Mouse (Mus musculus) frontal cortex, postnatal 25 days (tissue): ENCODE measurements around the gene Lmtk3.

Experiments
- DNase-seq, 2 experiments: peaks; one replicate each; pipeline ENCODE4 v3.0.0; 2022; ENCODE audit warnings: low spot score in 2 of 2

Gene Lmtk3

GRCm38 (mm10) chr7:45809276-45810075 lies 25.9 kb downstream of the Lmtk3 start:
- DNase-seq = no peak

DNA sequence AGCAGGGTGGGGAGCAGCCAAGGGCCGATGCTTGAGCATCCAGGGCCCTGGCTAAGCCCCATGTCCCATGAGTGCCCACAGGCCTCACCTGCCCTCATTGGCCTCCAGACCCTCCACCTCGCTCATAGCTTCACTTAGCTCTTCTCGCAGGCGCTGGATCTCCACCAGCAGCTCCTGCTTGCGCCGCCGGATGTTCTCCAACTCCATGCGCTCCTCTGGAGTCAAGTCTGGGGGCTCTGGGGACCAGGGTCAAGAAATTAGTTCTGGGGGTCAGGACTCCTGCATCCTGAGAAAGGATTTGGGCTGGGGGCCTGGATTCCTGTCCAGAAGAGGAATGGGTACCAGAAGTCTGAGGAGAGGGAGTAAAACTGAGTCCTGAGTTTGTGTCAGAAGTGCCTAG lies 29.4 kb downstream of the Lmtk3 start:
- DNase-seq = no peak

- DNase-seq = peak; percentile 97 to 98
Measured at GRCm38 (mm10) chr7:45813787-45814779, 30.5 kb downstream of the Lmtk3 start, which contains the start of gene Cyth2. TSS of gene Cyth2 (minus strand) at chr7:45814581.

DNA sequence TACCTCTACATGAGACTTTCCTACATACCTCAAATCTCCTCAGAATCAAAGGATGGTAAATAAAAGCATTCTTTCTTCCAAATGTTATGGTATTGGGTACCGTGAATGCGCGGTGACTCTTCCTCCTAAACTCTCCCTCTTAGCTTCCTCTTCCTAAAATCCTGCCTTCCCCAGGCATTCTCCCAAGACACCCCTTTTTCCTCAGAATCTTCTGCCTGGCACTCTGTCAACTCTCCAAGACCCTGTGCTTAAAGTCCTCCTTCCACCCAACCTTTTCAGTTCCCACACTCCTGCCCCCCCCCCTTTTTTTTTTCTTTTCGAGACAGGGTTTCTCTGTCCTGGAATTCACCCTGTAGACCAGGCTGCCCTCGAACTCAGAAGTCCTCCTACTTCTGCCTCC lies 31.3 kb downstream of the Lmtk3 start:
- DNase-seq = no peak

GRCm38 (mm10) chr7:45815323-45815983 lies 31.9 kb downstream of the Lmtk3 start:
- no peak for DNase-seq

- DNase-seq = no peak
Measured at GRCm38 (mm10) chr7:45815984-45816351, 32.4 kb downstream of the Lmtk3 start.

- no peak for DNase-seq
Measured at GRCm38 (mm10) chr7:45819843-45820242, 36.3 kb downstream of the Lmtk3 start.

GRCm38 (mm10) chr7:45820913-45821312 lies 37.4 kb downstream of the Lmtk3 start:
- DNase-seq = no peak

- no peak for DNase-seq
Measured at GRCm38 (mm10) chr7:45824598-45824997, 41.1 kb downstream of the Lmtk3 start, which contains the start of gene Kcnj14. TSS of gene Kcnj14 (minus strand) at chr7:45824782.

GRCm38 (mm10) chr7:45826631-45827030 lies 43.1 kb downstream of the Lmtk3 start:
- DNase-seq = no peak

GRCm38 (mm10) chr7:45830427-45831127 lies 47.0 kb downstream of the Lmtk3 start, which contains the start of gene Grwd1:
TSS of gene Grwd1 (minus strand) at chr7:45830944.
- peak; percentile 69 to 80 for DNase-seq

DNA sequence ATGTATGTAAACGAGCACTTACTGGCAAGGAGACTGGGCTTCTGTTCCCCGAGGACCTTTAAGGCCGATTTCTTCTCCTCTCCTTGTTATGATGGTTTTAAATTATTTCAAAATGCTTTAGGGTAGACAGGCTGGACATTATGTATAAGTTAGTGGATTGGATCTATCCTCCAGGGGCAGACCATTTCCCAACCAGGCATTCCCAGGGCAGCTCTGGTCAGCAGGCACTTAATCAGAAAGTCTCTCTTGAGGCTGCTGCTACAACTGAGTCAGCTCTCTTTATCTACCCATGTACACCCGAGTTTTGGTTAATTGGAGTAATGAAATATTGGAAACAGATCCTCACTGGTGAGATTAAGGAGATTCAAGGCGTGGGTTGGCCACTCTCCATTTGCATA lies 47.6 kb downstream of the Lmtk3 start:
- no peak for DNase-seq

DNA sequence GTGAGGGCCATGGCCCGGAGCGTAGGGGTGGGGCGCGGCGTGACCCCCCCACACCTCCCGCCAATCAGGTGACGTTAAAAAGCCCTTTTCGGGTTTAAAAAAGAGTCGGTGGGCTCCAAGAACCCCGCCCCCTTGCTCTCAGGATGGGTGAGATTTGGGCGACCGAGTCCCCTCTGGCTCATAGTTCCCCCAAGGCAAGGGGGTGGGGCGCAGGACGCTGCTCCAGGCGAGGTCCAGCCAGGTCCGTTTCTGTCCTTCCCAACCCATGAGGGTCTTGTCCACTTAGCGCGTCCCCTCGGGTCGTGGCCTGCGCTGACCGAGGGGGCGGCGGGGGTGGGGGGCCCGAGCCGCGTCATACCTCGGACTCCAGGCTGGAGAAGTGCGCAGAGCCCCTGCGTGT lies 48.9 kb downstream of the Lmtk3 start:
- no peak for DNase-seq

DNA sequence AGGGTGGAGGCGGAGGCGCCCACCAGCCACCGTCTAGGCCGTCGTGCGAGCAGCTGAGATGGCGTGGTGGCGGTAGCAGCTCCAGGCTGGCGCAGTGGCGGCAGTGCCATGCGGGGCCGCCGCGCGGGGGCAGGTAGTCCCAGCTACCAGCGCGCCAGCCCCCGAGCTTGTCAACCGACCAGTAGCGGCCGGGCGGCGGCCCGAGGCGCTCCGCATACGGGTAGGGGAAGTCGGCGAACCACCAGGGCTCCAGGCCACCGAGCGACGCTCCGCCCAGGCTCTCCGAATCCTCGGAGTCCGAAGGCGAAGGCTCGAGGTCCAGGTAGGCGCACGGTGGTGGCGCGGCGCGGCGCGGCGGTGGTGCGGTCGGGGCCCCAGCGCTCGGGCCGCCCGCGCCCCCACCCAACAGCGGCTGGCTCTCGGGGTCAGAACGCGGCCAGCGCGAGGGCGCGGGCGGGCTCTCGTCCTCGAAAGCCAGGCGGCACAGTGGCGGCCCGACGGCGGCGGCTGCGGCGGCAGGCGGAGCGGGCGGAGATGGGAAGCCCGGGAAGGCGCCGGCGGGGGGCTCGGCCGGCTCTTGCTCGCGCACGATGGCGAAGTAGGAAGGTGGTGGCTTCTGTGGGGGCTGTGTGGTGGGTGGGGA lies 49.7 kb downstream of the Lmtk3 start:
- no peak for DNase-seq

- DNase-seq = no peak
Measured at GRCm38 (mm10) chr7:45833924-45834323, 50.4 kb downstream of the Lmtk3 start.

GRCm38 (mm10) chr7:45842950-45843744 lies 59.6 kb downstream of the Lmtk3 start:
- no peak for DNase-seq

DNA sequence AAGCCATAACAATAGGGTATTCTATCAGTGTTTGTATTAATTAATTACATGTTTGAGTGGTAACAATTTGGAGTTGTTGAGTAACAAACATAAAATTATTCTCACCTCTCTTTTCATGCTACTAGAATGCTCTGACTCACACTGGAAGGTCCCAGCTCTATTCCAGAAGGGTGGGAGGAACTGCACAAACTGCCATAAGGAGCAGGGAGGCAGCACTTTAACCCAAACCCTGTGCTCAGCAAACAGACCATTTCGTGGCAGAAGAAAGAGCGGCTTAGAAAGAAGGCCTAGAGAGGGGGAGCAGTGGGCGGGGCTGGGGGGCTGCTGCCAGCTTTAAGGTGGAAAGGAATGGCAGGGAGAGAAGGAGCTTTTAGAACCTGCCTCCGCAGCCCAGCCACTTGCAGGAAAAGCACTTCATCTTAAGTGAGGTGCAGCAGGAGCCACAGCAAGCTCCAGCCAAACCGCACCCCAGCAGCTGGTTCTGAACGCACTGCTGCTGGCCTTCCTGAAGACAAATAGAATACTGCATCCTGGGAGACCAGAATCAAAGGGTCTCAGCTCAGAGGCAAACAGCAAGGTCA lies 65.0 kb downstream of the Lmtk3 start:
- no peak for DNase-seq

GRCm38 (mm10) chr7:45850661-45851060 lies 67.1 kb downstream of the Lmtk3 start:
- DNase-seq = no peak

DNA sequence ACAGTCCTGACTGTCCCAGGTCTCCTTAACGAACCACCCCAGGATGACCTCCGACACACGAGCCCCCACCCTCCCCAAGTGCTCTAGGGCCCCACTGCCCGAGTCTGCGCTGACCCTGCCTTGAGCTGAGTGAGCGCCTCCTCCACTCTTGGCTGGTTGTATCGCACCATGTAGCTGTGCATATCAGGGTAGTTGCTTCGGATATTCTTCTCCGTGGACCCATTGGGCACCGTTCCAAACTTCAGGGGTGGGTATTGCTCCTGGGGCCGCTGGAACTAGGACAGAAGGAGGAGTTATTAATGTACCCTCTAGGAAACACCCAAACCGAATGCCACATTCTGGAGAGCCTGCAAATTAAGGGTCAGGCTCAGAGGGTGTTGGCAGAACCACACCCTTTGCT lies 69.6 kb downstream of the Lmtk3 start:
- no peak for DNase-seq
